In genomic region chr10:4128411-4128810, GRCm38 (mm10) we compare ENCODE assay signal across 12 mouse cellular contexts.
A peak's percentile ranks its signal among the peaks of the same experiment; 100 is the strongest.
DNase-seq lines count a peak whose midpoint lies in the region; ATAC-seq lines count a peak whose summit lies in the region.
"Had no signal": no experiment of that assay in that cellular context is flagged by ENCODE, and none has a peak within 500 bp of the region (broad histone marks: within the 10 kb centered on the region; RNA-seq: fewer than 3 reads in every experiment).

No protein-coding gene starts in this region.

- intact Hi-C loops in left cerebral cortex, postnatal 25 days (cut with DNase I), result no loop called here

- H3K4me2 ChIP-seq in lung, embryonic 16.5 days (ENCODE audit: low read depth, low read length), result no peak overlapping the region
- no peak overlapping the region for H3K4me2 ChIP-seq in stomach, embryonic 15.5 days
- H3K4me2 ChIP-seq: midbrain, embryonic 13.5 days; neural tube, embryonic 13.5 days had no signal

- 80% methylated on average over 10 of the region's 10 CpGs for WGBS in heart, embryonic 10.5 days
- WGBS in lung, embryonic 16.5 days, result 68% methylated on average over 10 of the region's 10 CpGs
- WGBS in stomach, embryonic 15.5 days, result 70% methylated on average over 10 of the region's 10 CpGs

- H3K4me3 ChIP-seq in heart, embryonic 10.5 days, result no peak overlapping the region
- H3K4me3 ChIP-seq in lung, embryonic 16.5 days (ENCODE audit: low read length), result no peak overlapping the region
- no peak overlapping the region for H3K4me3 ChIP-seq in stomach, embryonic 15.5 days (replicated peaks)
- H3K4me3 ChIP-seq: midbrain, embryonic 13.5 days; neural tube, embryonic 13.5 days had no signal

- peaks cover 34% of the 10 kb centered on the region for H3K4me1 ChIP-seq in heart, embryonic 10.5 days
- peaks cover 24% of the 10 kb centered on the region for H3K4me1 ChIP-seq in lung, embryonic 16.5 days (replicated peaks; ENCODE audit: control insufficient read depth, insufficient read depth, low read length)
- peaks cover 3% of the 10 kb centered on the region; the same call in 1 of the 2 replicates for H3K4me1 ChIP-seq in stomach, embryonic 15.5 days

- H3K36me3 ChIP-seq in heart, embryonic 10.5 days, result no peaks in the 10 kb centered on the region; the same call in 1 of the 2 replicates
- H3K36me3 ChIP-seq in lung, embryonic 16.5 days (ENCODE audit: control insufficient read depth, insufficient read depth, low read length), result no peaks in the 10 kb centered on the region
- no peaks in the 10 kb centered on the region for H3K36me3 ChIP-seq in stomach, embryonic 15.5 days
- H3K36me3 ChIP-seq: midbrain, embryonic 13.5 days; neural tube, embryonic 13.5 days had no signal

- no peak overlapping the region for H3K9ac ChIP-seq in lung, embryonic 16.5 days (ENCODE audit: low read length)
- H3K9ac ChIP-seq in stomach, embryonic 15.5 days, result no peak overlapping the region
- H3K9ac ChIP-seq: midbrain, embryonic 13.5 days; neural tube, embryonic 13.5 days had no signal

- ATAC-seq in lung, embryonic 16.5 days (ENCODE audit: low read depth), result peak; percentile 47
- no peak for ATAC-seq in stomach, embryonic 15.5 days (ENCODE audit: insufficient read depth, low FRiP score, low read depth)
- ATAC-seq: midbrain, embryonic 13.5 days had no signal

- no peak for DNase-seq in heart, embryonic 10.5 days (ENCODE audit: low spot score)
- no peak for DNase-seq in heart, adult 8-10 months (ENCODE audit: low spot score)
- no peak for DNase-seq in lung, postnatal 10 days
- DNase-seq in kidney, adult 9 months, result peak; percentile 33
- no peak for DNase-seq in left cerebral cortex, postnatal 25 days (ENCODE audit: low spot score in 2 of 2)
- DNase-seq in frontal cortex, postnatal 25 days (ENCODE audit: low spot score in 2 of 2), result no peak
- DNase-seq: cerebellum, adult 9-10 months; thymus, postnatal 4 days had no signal

- no peaks in the 10 kb centered on the region for H3K27me3 ChIP-seq in heart, embryonic 10.5 days (ENCODE audit: insufficient read depth, poor library complexity, severe bottlenecking)
- no peaks in the 10 kb centered on the region for H3K27me3 ChIP-seq in lung, embryonic 16.5 days (ENCODE audit: control insufficient read depth, insufficient read depth, low read depth, low read length)
- no peaks in the 10 kb centered on the region for H3K27me3 ChIP-seq in stomach, embryonic 15.5 days (replicated peaks)
- H3K27me3 ChIP-seq: midbrain, embryonic 13.5 days; neural tube, embryonic 13.5 days had no signal

- peak overlapping the region; percentile 53; the same call in 1 of the 2 replicates for H3K27ac ChIP-seq in heart, embryonic 10.5 days
- peak overlapping the region; percentile 88 for H3K27ac ChIP-seq in lung, embryonic 16.5 days (ENCODE audit: low read length)
- H3K27ac ChIP-seq in stomach, embryonic 15.5 days, result peak overlapping the region; percentile 31
- H3K27ac ChIP-seq: midbrain, embryonic 13.5 days; neural tube, embryonic 13.5 days had no signal

- H3K9me3 ChIP-seq in heart, embryonic 10.5 days, result no peaks in the 10 kb centered on the region
- H3K9me3 ChIP-seq in lung, embryonic 16.5 days (ENCODE audit: control insufficient read depth, low read length), result no peaks in the 10 kb centered on the region
- no peaks in the 10 kb centered on the region for H3K9me3 ChIP-seq in stomach, embryonic 15.5 days
- H3K9me3 ChIP-seq: midbrain, embryonic 13.5 days; neural tube, embryonic 13.5 days had no signal

Comparison
In these comparisons a context has a peak if more than half of its experiments do, and no peak if none do; other contexts are left out.
1. H3K27ac ChIP-seq: peak in every context shown above with its lines; median percentile 88 in lung, embryonic 16.5 days; 53 in heart, embryonic 10.5 days; 31 in stomach, embryonic 15.5 days.